Comparison of ENCODE assay signal across 8 mouse cellular contexts in genomic region chr2:119741581-119742411, GRCm38 (mm10). TPM values are rescaled to one million over a fixed set of nuclear protein-coding genes. Genes with fewer than 3 reads are reported as not detected.
A peak's percentile ranks its signal among the peaks of the same experiment; 100 is the strongest.
DNase-seq lines count a peak whose midpoint lies in the region; ATAC-seq and TF ChIP-seq lines count a peak whose summit lies in the region.

TSS of gene Itpka (plus strand) at chr2:119742337.

- H3K27me3 ChIP-seq in G1E (ENCODE audit: insufficient read depth, low read length): peaks cover 28% of the 10 kb centered on the region
- H3K27me3 ChIP-seq in forebrain, embryonic 15.5 days: peaks cover 37% of the 10 kb centered on the region
- peaks cover 63% of the 10 kb centered on the region for H3K27me3 ChIP-seq in hindbrain, embryonic 15.5 days
- peaks cover 47% of the 10 kb centered on the region for H3K27me3 ChIP-seq in megakaryocyte, embryonic 14.5 days (replicated peaks)

- 0 out of 2 replicates have a peak within 1 kb of the TSS, but pooled peaks have one; percentile 37 for H3K27ac ChIP-seq in forebrain, embryonic 15.5 days (replicated peaks)
- H3K27ac ChIP-seq in hindbrain, embryonic 15.5 days (replicated peaks): no peak within 1 kb of the TSS

- peak; percentile 61 for ATAC-seq in G1E (ENCODE audit: extremely low read depth, insufficient number of reproducible peaks, low FRiP score, poor library complexity, severe bottlenecking)
- ATAC-seq in forebrain, embryonic 15.5 days (replicated peaks): peak; percentile 82
- ATAC-seq in hindbrain, embryonic 15.5 days (ENCODE audit: low FRiP score, low read depth): peak; percentile 31; the same call in 1 of the 2 replicates

- intact Hi-C loops in left cerebral cortex, postnatal 14 days (cut with DNase I): no loop called here

- DNase-seq in G1E (ENCODE audit: low spot score): peak; percentile 93
- DNase-seq in adrenal gland, postnatal 14 days: peak; percentile 81
- DNase-seq in left cerebral cortex, postnatal 14 days (ENCODE audit: low spot score in 2 of 2): peak in 1 of 2 experiments; percentile 58
- DNase-seq in right cerebral cortex, postnatal 4 days: peak; percentile 49
- no peak for DNase-seq in cerebellum, adult 11-12 months

- H3K9me3 ChIP-seq in G1E (replicated peaks): no peaks in the 10 kb centered on the region
- H3K9me3 ChIP-seq in forebrain, embryonic 15.5 days: no peaks in the 10 kb centered on the region
- H3K9me3 ChIP-seq in hindbrain, embryonic 15.5 days: no peaks in the 10 kb centered on the region
- no peaks in the 10 kb centered on the region for H3K9me3 ChIP-seq in megakaryocyte, embryonic 14.5 days

- TF ChIP-seq CTCF in G1E (IDR thresholded peaks at IDR 0.05; ENCODE audit: low read depth, low read length): no peak

- H3K4me2 ChIP-seq in forebrain, embryonic 15.5 days (replicated peaks): peak within 1 kb of the TSS; percentile 95
- peak within 1 kb of the TSS; percentile 86 for H3K4me2 ChIP-seq in hindbrain, embryonic 15.5 days

- peaks cover 2% of the 10 kb centered on the region for H3K36me3 ChIP-seq in G1E (replicated peaks)
- H3K36me3 ChIP-seq in forebrain, embryonic 15.5 days: no peaks in the 10 kb centered on the region
- no peaks in the 10 kb centered on the region for H3K36me3 ChIP-seq in hindbrain, embryonic 15.5 days
- H3K36me3 ChIP-seq in megakaryocyte, embryonic 14.5 days (replicated peaks; ENCODE audit: low read length): no peaks in the 10 kb centered on the region

- H3K4me3 ChIP-seq in G1E (ENCODE audit: low read depth, low read length): peak within 1 kb of the TSS; percentile 83
- H3K4me3 ChIP-seq in forebrain, embryonic 15.5 days: peak within 1 kb of the TSS; percentile 53
- peak within 1 kb of the TSS; percentile 46 for H3K4me3 ChIP-seq in hindbrain, embryonic 15.5 days
- H3K4me3 ChIP-seq in megakaryocyte, embryonic 14.5 days (replicated peaks): peak within 1 kb of the TSS; percentile 97

- peaks cover 64% of the 10 kb centered on the region for H3K4me1 ChIP-seq in G1E (ENCODE audit: insufficient read depth, low read depth, low read length)
- H3K4me1 ChIP-seq in forebrain, embryonic 15.5 days: peaks cover 36% of the 10 kb centered on the region
- peaks cover 38% of the 10 kb centered on the region for H3K4me1 ChIP-seq in hindbrain, embryonic 15.5 days (replicated peaks)
- H3K4me1 ChIP-seq in megakaryocyte, embryonic 14.5 days: peaks cover 48% of the 10 kb centered on the region

- peak within 1 kb of the TSS; percentile 28 for H3K9ac ChIP-seq in forebrain, embryonic 15.5 days (replicated peaks)
- peak within 1 kb of the TSS; percentile 24 for H3K9ac ChIP-seq in hindbrain, embryonic 15.5 days

- WGBS in forebrain, embryonic 15.5 days: under 1% methylated on average over 53 of the region's 53 CpGs
- WGBS in hindbrain, embryonic 15.5 days: 1% methylated on average over 29 of the region's 53 CpGs

RNA-seq across cellular contexts. Expression of gene Itpka, which starts in this region (rescaled TPM):
- 0.39 TPM in 1 of 2 replicates, not detected in the other for total RNA-seq in G1E (2014; fragmentation: Nextera tagmentation)
- total RNA-seq in G1E (2017): 0.22 and 0.52 TPM in 2 replicates
- 1.9 TPM in 2 replicates for polyA plus RNA-seq in G1E (2012)
- total RNA-seq in adrenal gland, postnatal 14 days (2021): 10.2 and 11.2 TPM in 2 replicates
- polyA plus RNA-seq in forebrain, embryonic 15.5 days (2015; fragmentation: Nextera tagmentation; extraction: Ambion mirVana): 0.63 and 1.3 TPM in 2 replicates
- polyA plus RNA-seq in hindbrain, embryonic 15.5 days (2015; fragmentation: Nextera tagmentation; extraction: Ambion mirVana): 0.37 and 0.56 TPM in 2 replicates
- total RNA-seq in left cerebral cortex, postnatal 14 days (2021): 100 to 1,000 TPM; 171 to 177 TPM
- 0.04 and 1.9 TPM in 2 replicates for polyA plus RNA-seq in megakaryocyte, embryonic 14.5 days (2012; ENCODE audit: insufficient read depth, low replicate concordance)

Comparison
In these comparisons a context has a peak if more than half of its experiments do, and no peak if none do; other contexts are left out.
1. RNA of gene Itpka (total RNA-seq): 171 to 177 TPM in left cerebral cortex, postnatal 14 days; 10.2 to 11.2 TPM in adrenal gland, postnatal 14 days and 0.22 to 0.52 TPM in G1E; every median in the first group is over 10 times any median in the second.
2. Peak in ATAC-seq, H3K4me3 ChIP-seq, H3K9ac ChIP-seq and H3K4me2 ChIP-seq in hindbrain, embryonic 15.5 days; RNA of the gene not detected or under 1 TPM.
3. ATAC-seq: peak in every context shown above with its lines; median percentile 82 in forebrain, embryonic 15.5 days; 61 in G1E; 31 in hindbrain, embryonic 15.5 days.
4. H3K4me3 ChIP-seq: peak in every context shown above with its lines; median percentile 97 in megakaryocyte, embryonic 14.5 days; 83 in G1E; 53 in forebrain, embryonic 15.5 days; 46 in hindbrain, embryonic 15.5 days.